Mouse (Mus musculus): ENCODE data around the gene Atp6v0a2.

Atp6v0a2 gene

DNA sequence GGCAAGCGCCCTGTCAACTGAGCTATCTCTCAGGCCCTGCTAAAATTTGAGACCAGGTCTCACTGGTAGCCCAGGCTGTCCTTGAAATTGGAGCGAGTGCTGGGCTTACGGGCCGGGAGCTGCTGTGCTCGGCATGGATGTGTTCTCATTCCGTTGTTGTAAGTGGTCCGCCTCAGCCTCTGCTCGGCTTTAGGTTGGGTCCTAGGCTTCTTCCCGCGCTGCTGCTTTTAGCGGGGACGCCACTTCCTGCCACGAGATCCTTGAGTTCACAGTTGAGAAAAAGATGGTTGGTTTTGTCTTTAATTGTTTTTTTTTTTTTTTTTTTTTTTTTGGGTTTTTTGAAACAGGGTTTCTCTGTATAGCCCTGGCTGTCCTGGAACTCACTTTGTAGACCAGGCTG, 9.5 kb downstream of the Atp6v0a2 start:
- no peak for DNase-seq

GRCm38 (mm10) chr5:124713741-124714140, 85.4 kb downstream of the Atp6v0a2 start:
- DNase-seq: no peak

GRCm38 (mm10) chr5:124715135-124715534, 86.8 kb downstream of the Atp6v0a2 start:
- no peak for DNase-seq

GRCm38 (mm10) chr5:124717969-124718368, 89.6 kb downstream of the Atp6v0a2 start:
- DNase-seq: no peak

DNA sequence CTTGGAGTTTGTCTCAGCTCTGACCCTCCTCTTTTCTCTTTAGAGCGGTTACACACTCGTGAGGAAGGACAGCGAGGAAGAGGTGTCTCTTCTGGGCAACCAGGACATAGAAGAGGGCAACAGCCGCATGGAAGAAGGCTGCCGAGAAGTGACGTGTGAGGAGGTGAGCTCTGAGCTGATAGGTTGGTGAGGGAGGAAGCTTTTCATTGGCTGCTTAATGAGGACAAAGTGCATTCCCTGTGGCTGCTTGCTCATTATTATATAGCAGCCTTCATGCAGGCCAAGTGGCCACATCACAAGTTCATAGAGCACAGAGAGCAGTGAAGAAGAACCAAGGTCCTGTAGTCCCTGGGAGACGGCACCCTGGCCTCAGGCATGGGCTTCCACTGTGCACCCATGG, 90.0 kb downstream of the Atp6v0a2 start:
- no peak for DNase-seq

DNA sequence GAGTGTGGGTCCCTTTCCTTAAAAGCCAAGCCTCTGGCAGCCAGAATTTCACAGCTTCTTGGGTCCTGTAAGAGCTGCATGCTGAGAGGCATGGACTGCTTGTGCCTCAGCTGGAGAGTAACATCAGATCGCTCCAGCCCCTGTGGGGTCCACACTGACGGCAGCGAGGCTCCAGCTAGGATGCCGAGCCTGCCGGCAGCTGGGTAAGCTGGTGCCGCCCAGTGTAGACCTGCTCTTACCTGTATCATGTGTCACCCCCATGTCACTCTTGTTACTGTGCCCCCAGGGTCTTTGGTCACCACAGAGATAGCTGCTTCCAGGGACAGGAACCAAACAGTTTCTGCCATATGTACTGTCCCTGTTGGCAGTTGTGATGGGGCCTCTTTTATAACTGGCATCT, 94.7 kb downstream of the Atp6v0a2 start:
- no peak for DNase-seq

DNA sequence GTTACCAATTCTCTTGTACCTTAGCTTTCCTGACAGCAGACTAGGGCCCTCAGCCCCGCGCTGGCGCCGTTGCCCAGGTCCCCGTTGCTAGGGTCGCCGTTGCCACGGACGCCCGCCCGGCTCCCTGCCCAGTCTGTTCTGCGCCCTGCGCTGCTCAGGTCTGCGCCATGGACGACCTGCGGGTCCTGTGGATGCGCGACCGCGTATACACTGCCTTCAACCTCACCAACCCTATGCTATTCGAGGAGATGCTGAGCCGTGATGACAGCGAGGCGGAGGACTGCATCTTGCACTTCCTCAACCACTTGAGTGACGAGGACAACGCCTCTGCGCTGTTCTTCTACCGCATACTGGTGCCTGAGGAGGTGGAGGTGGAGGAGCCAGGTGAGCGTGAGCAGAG, 96.6 kb downstream of the Atp6v0a2 start, which contains the start of gene Dnah10:
Gene Dnah10, plus strand, starts transcription at position 89 of the 400 bp plus-strand sequence.
- DNase-seq: peak; percentile 50

DNA sequence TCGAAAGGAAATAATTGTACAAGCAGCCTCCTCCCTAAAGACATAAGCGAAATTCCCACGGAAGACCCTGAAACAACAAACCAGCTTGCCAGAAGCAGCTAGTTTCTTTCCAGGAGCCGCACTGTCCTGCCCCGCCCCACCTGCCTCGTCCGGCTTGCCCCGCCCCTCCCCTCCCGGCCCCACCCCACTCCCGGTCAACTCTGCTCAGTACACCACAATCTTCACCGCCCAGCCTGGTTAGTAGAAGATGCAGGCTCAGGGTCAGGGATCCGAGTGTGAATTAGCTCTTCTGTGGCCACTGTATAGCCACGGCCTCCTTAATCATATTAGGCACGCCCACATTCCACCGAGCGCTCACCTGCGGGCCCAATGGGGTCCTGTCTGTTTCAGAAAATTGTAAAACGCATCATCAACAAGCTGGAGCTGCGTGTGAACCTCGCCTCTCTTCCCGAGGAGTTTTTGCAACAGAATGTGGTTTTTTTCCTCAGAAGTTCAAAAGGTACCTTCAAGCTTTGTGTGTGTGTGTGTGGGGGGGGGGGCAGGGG, 101.4 kb downstream of the Atp6v0a2 start:
- DNase-seq: peak; percentile 26

DNA sequence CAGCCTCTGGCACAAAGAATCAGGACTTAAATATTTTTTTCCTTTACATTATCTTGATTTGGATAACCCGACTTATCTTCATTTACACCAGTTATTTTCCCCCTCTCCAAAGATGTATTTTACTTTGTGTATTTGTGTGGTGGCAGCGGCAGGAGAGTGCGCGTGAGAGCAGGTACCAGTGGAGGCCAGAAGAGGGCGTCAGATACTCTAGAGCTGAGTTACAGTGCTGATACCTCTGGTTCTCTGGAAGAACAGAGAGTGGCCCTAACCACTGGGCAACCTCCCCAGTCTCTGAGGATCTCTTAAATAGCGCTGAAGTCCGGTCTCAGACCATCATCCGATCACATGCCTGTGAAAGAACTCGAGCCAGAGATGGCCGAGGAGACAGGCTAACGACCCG, 105.6 kb downstream of the Atp6v0a2 start:
- no peak for DNase-seq

- no peak for DNase-seq
Measured at GRCm38 (mm10) chr5:124741898-124742599, 113.7 kb downstream of the Atp6v0a2 start.

- no peak for DNase-seq
Measured at GRCm38 (mm10) chr5:124743841-124744240, 115.5 kb downstream of the Atp6v0a2 start.

DNA sequence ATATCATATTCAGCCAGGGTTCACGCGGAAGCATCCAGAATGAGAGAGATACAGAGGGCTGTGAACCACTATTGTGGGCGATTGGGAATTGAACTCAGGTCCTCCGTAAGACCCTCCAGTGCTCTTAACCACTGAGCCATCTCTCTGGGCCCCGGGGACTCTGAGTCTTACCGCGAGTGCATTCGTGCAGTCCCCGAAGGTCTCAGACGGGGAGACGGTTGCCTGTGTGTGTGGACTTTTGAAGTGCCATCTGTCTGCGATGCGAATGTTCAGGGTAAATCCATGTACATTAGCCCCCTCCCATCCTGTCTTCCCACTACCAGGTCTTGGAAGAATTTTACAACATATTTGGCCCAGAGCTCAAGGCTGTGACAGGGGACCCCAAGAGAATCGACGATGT, 117.8 kb downstream of the Atp6v0a2 start:
- DNase-seq: no peak

DNA sequence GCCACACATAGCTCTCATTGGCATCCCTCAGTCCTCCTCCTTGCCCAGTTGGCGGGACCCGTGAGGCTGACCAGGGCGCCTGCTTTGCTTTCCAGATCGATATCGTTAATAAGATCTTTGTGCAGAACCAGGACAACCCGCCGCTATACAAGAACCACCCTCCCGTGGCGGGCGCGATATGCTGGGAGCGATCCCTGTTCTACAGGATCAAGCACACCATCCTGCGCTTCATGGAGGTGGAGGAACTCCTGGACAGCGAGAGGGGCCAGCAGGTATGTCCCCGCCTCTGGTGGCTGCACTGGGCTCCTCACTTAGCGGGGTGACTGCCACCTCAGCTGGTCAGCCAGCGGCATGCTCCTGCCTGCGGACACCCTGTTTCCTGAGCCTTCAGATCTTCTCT, 119.9 kb downstream of the Atp6v0a2 start:
- DNase-seq: no peak

DNA sequence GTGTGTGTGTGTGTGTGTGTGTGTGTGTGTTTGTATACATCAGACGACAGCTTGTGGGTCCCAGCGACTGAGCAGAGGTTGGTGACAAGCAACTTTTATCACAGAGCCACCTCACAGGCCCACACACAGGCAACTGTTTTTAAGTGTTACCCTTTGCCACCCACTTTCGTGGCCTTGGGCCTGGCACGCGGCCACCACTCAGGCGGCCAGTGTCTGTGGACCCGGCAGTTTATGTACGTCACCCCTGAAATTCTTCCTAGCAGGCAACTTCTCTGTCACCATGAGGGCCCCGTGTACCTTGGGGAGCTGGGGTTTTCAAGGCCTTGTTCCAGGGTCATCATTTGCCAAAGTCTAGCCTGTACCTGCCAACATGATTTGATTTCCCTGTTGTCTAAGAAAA, 123.3 kb downstream of the Atp6v0a2 start:
- no peak for DNase-seq

DNA sequence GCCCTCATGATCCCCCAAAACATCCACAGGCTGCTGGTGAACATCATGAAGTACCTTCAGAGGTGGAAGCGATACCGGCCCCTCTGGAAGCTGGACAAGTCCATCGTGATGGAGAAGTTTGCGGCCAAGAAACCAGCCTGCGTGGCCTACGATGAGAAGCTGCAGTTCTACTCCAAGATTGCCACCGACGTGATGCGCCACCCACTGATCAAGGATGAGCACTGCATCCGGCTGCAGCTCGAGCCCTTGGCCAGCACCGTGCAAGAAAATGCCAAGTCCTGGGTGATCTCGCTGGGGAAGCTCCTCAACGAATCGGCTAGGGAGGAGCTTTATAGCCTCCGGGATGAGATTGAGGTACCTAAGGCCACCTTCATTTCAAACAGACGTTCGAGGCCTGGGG, 132.6 kb downstream of the Atp6v0a2 start:
- DNase-seq: peak; percentile 10

- no peak for DNase-seq
Measured at GRCm38 (mm10) chr5:124761787-124762186, 133.4 kb downstream of the Atp6v0a2 start.

All from embryo, embryonic 11 days (tissue).